Mouse (Mus musculus) testis, adult 2 months (tissue): ENCODE measurements around the gene Bag6.
A peak's percentile ranks its signal among the peaks of the same experiment; 100 is the strongest.

ENCODE experiments used
- CTCF ChIP-seq: fragments of 200-500 bp; IDR thresholded peaks from 2 replicates; pipeline ENCODE4 v1.5.1; 2012; ENCODE audit warnings: low read depth, mild to moderate bottlenecking, inconsistent platforms, low read length, moderate library complexity; ENCODE audit not compliant: control insufficient read depth, insufficient read depth, insufficient replicate concordance
- POLR2A ChIP-seq: fragments of 200-500 bp; IDR thresholded peaks from 2 replicates; pipeline ENCODE4 v1.6.1; 2012; ENCODE audit warnings: low read depth, mild to moderate bottlenecking, inconsistent platforms, low read length, moderate library complexity; ENCODE audit not compliant: control insufficient read depth

- no peak for TF ChIP-seq POLR2A
- TF ChIP-seq CTCF: peak; percentile 96
Observed at GRCm38 (mm10) chr17:35195631-35196320, 60.8 kb downstream of the Bag6 start.
